Mouse (Mus musculus): ENCODE measurements around the gene Pard3. TPM values are rescaled to one million over a fixed set of nuclear protein-coding genes. Genes with fewer than 3 reads are reported as not detected.

Gene Pard3
- total and polyA plus RNA-seq, 2 experiments from 2014 or later = 11.9 to 29.7 TPM

DNA sequence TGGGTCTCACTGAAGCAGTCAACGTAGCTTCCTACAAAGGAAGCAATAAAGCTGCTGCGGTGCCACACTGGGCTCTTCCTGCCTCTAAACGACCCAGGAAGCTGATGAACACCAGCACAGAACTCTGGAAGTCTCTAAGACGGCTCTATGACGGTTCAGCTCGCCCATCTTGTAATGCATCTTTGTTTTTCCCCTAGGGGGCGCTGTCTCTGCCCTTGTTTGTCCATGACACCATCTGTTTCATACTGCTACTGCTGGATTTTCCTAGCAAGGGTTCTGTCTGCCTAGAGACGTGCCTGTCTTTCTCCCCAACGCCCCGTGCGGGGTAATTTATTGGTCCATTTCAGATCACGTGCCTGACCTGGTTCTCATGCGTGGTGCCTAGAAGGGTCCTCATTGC, 188.3 kb downstream of the Pard3 start:
- ATAC-seq (ENCODE audit: low FRiP score) (no peak), DNase-seq (ENCODE audit: low spot score) (no peak)
- Histone ChIP-seq H3K9me3 (ENCODE audit: low read length) (no peaks in the 10 kb centered on the region), H3K4me1 (ENCODE audit: insufficient read depth, low read length) (no peaks in the 10 kb centered on the region), H3K36me3 (ENCODE audit: insufficient read depth, low read length) (no peaks in the 10 kb centered on the region), H3K9ac (replicated peaks; ENCODE audit: low read length, poor library complexity, severe bottlenecking) (no peak overlapping the region), H3K4me2 (ENCODE audit: low read depth, low read length, poor library complexity, severe bottlenecking) (no peak overlapping the region), H3K27ac (ENCODE audit: low read depth, low read length) (no peak overlapping the region), H3K4me3 (ENCODE audit: low read depth, low read length) (no peak overlapping the region), H3K27me3 (ENCODE audit: insufficient read depth, low read length) (no peaks in the 10 kb centered on the region)
- WGBS = 87% methylated on average over 13 of the region's 13 CpGs
- TF ChIP-seq CTCF (IDR thresholded peaks at IDR 0.05) = no peak; the same call in 1 of the 2 replicates

DNA sequence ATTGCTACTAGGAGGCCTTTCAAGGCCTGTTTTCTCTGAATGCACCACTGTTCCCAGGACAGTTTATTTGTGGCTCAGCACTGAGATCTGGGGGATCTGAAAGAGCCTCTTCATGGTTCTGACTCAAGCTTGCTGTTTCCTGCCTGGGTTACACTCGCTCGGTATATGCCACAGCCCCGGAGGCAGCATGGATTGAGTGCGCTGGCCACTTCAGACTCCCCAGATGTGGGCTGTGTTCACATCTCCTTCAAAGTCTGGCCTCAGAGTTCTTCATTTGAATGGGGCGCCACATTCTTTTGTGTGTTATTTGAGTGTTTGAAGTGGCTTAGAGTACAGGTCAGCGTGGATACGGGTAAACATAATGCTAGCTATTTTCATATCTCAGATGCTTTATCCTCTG, 190.9 kb downstream of the Pard3 start:
- DNase-seq (ENCODE audit: low spot score) = peak; percentile 21
- no peaks in the 10 kb centered on the region for H3K36me3 ChIP-seq (ENCODE audit: insufficient read depth, low read length)
- no peak overlapping the region for H3K27ac ChIP-seq (ENCODE audit: low read depth, low read length)
- H3K4me3 ChIP-seq (ENCODE audit: low read depth, low read length) = no peak overlapping the region
- WGBS = 83% methylated on average over 7 of the region's 7 CpGs
- no peak overlapping the region for H3K9ac ChIP-seq (replicated peaks; ENCODE audit: low read length, poor library complexity, severe bottlenecking)
- H3K27me3 ChIP-seq (ENCODE audit: insufficient read depth, low read length) = no peaks in the 10 kb centered on the region
- no peaks in the 10 kb centered on the region for H3K9me3 ChIP-seq (ENCODE audit: low read length)
- no peaks in the 10 kb centered on the region for H3K4me1 ChIP-seq (ENCODE audit: insufficient read depth, low read length)
- H3K4me2 ChIP-seq (ENCODE audit: low read depth, low read length, poor library complexity, severe bottlenecking) = no peak overlapping the region
- no peak for ATAC-seq (ENCODE audit: low FRiP score)
- no peak for TF ChIP-seq CTCF (IDR thresholded peaks at IDR 0.05)

DNA sequence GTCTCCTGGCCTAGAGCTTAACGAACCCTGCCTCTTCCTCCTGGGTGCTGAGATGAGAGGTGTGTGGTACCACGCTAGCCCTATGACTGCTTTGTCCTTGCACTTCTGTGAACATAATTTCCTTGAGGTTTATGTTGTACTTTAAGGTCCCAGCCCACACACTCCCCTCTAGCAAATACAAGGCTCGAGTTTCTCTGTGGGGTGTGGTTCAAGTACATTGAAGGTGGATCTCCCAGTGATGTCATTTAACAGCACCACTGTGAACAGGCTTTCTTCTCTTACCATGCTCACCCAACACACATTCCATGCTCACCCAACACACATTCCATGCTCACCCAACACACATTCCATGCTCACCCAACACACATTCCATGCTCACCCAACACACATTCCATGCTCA, 193.4 kb downstream of the Pard3 start:
- Histone ChIP-seq H3K27me3 (ENCODE audit: insufficient read depth, low read length) (no peaks in the 10 kb centered on the region), H3K4me1 (ENCODE audit: insufficient read depth, low read length) (no peaks in the 10 kb centered on the region), H3K36me3 (ENCODE audit: insufficient read depth, low read length) (no peaks in the 10 kb centered on the region), H3K4me3 (ENCODE audit: low read depth, low read length) (no peak overlapping the region), H3K4me2 (ENCODE audit: low read depth, low read length, poor library complexity, severe bottlenecking) (no peak overlapping the region), H3K9me3 (ENCODE audit: low read length) (no peaks in the 10 kb centered on the region), H3K27ac (ENCODE audit: low read depth, low read length) (no peak overlapping the region), H3K9ac (replicated peaks; ENCODE audit: low read length, poor library complexity, severe bottlenecking) (no peak overlapping the region)
- no peak for TF ChIP-seq CTCF (IDR thresholded peaks at IDR 0.05)
- ATAC-seq (ENCODE audit: low FRiP score) = no peak
- DNase-seq (ENCODE audit: low spot score) = no peak
- WGBS = 86% methylated on average over 3 of the region's 3 CpGs

DNA sequence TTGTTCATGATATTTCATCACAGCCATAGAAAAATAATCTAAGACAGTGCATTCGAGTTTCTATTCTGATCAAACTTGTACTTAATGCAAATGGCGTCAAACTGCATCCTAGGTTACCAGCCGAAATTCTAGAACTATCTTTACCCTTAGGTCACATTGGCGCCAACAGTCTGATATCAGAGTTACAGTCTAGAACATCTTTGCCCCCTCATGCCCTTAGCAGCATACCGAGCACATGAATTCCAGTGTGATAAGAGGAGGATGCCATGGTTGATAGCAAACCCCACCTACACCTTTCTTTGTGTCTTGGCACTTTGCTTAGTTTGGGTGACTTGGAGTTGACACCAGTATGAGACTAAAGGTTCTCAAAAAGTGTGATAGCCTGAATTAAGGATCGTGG, 197.4 kb downstream of the Pard3 start:
- no peak overlapping the region for H3K27ac ChIP-seq (ENCODE audit: low read depth, low read length)
- TF ChIP-seq CTCF (IDR thresholded peaks at IDR 0.05) = no peak
- no peak overlapping the region for H3K4me2 ChIP-seq (ENCODE audit: low read depth, low read length, poor library complexity, severe bottlenecking)
- H3K9me3 ChIP-seq (ENCODE audit: low read length) = no peaks in the 10 kb centered on the region
- no peak overlapping the region for H3K4me3 ChIP-seq (ENCODE audit: low read depth, low read length)
- H3K9ac ChIP-seq (replicated peaks; ENCODE audit: low read length, poor library complexity, severe bottlenecking) = no peak overlapping the region
- H3K4me1 ChIP-seq (ENCODE audit: insufficient read depth, low read length) = no peaks in the 10 kb centered on the region; the same call in 1 of the 2 replicates
- H3K27me3 ChIP-seq (ENCODE audit: insufficient read depth, low read length) = no peaks in the 10 kb centered on the region
- DNase-seq (ENCODE audit: low spot score) (no peak), ATAC-seq (ENCODE audit: low FRiP score) (no peak)
- 96% methylated on average over 6 of the region's 6 CpGs for WGBS
- H3K36me3 ChIP-seq (ENCODE audit: insufficient read depth, low read length) = no peaks in the 10 kb centered on the region

DNA sequence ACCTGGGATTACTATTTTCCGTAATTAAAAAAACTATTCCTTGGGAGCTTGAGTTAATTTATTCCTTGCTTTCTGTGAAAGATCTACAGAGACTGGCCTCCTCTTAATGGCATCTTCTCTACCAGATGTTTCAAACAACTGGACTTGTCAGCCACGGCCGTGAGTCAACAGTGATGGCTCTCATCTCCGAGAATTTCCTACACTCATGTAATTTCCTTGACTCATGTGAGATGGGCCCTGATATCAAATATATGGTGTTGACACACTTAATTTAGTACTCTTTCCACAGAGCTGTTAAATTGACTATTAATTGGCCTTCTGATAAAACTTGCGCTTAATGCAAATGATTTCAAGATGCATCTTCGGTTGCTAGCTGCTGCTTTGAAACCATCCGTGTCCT, 198.3 kb downstream of the Pard3 start:
- TF ChIP-seq CTCF (IDR thresholded peaks at IDR 0.05) = no peak
- Histone ChIP-seq H3K4me2 (ENCODE audit: low read depth, low read length, poor library complexity, severe bottlenecking) (no peak overlapping the region), H3K36me3 (ENCODE audit: insufficient read depth, low read length) (no peaks in the 10 kb centered on the region), H3K9ac (replicated peaks; ENCODE audit: low read length, poor library complexity, severe bottlenecking) (no peak overlapping the region), H3K4me3 (ENCODE audit: low read depth, low read length) (no peak overlapping the region), H3K27ac (ENCODE audit: low read depth, low read length) (no peak overlapping the region), H3K4me1 (ENCODE audit: insufficient read depth, low read length) (no peaks in the 10 kb centered on the region; the same call in 1 of the 2 replicates), H3K27me3 (ENCODE audit: insufficient read depth, low read length) (no peaks in the 10 kb centered on the region), H3K9me3 (ENCODE audit: low read length) (no peaks in the 10 kb centered on the region)
- no peak for ATAC-seq (ENCODE audit: low FRiP score)
- DNase-seq (ENCODE audit: low spot score) = no peak
- 71% methylated on average over 7 of the region's 7 CpGs for WGBS

DNA sequence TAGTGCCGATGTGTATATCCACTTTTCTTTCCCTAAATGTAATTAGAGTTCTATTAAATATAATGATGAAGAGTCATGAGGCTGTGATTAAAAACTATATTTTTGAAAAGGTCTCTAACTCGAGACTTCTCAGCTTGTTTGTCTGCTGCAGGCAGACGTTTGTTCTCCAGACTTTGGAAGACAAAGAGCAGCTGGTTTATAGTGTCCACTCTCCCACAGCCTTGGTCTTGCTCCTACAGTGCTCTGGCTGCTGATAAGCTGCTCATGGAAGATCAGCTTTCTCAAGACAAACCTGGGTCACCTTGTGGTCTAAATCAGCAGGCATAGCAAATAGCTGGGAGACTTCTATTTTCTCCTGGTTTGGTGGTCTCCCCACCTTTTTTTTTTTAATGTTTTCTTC, 198.7 kb downstream of the Pard3 start:
- WGBS = 52% methylated on average over 3 of the region's 3 CpGs
- Histone ChIP-seq H3K9ac (replicated peaks; ENCODE audit: low read length, poor library complexity, severe bottlenecking) (no peak overlapping the region), H3K9me3 (ENCODE audit: low read length) (no peaks in the 10 kb centered on the region), H3K27me3 (ENCODE audit: insufficient read depth, low read length) (no peaks in the 10 kb centered on the region), H3K4me2 (ENCODE audit: low read depth, low read length, poor library complexity, severe bottlenecking) (no peak overlapping the region), H3K36me3 (ENCODE audit: insufficient read depth, low read length) (no peaks in the 10 kb centered on the region), H3K4me3 (ENCODE audit: low read depth, low read length) (no peak overlapping the region), H3K4me1 (ENCODE audit: insufficient read depth, low read length) (peaks cover 4% of the 10 kb centered on the region; the same call in 1 of the 2 replicates), H3K27ac (ENCODE audit: low read depth, low read length) (no peak overlapping the region)
- no peak for TF ChIP-seq CTCF (IDR thresholded peaks at IDR 0.05)
- DNase-seq (ENCODE audit: low spot score) (no peak), ATAC-seq (ENCODE audit: low FRiP score) (no peak)

Data from midbrain, postnatal 0 days (tissue).